ENCODE assay signal across 27 mouse cellular contexts in genomic region chr14:48352825-48353224, GRCm38 (mm10).
"Had no signal": no experiment of that assay in that cellular context is flagged by ENCODE, and none has a peak within 500 bp of the region (broad histone marks: within the 10 kb centered on the region; RNA-seq: fewer than 3 reads in every experiment).

No protein-coding gene starts in this region.

- H3K36me3 ChIP-seq: heart, embryonic 10.5 days; heart, embryonic 13.5 days; heart, embryonic 15.5 days; hindbrain, embryonic 13.5 days; hindbrain, embryonic 15.5 days; kidney, embryonic 15.5 days; limb, embryonic 10.5 days; limb, embryonic 12.5 days; liver, embryonic 13.5 days; liver, embryonic 15.5 days had no signal

- H3K4me2 ChIP-seq: heart, embryonic 13.5 days; heart, embryonic 15.5 days; hindbrain, embryonic 13.5 days; hindbrain, embryonic 15.5 days; kidney, embryonic 15.5 days; limb, embryonic 12.5 days; liver, embryonic 11.5 days; liver, embryonic 13.5 days; liver, embryonic 15.5 days had no signal

- H3K4me3 ChIP-seq: heart, embryonic 10.5 days; heart, embryonic 13.5 days; heart, embryonic 15.5 days; hindbrain, embryonic 13.5 days; hindbrain, embryonic 15.5 days; kidney, embryonic 15.5 days; layer of hippocampus, adult 2 months; left cerebral cortex, adult 2 months; limb, embryonic 10.5 days; limb, embryonic 12.5 days; liver, embryonic 13.5 days; liver, embryonic 15.5 days had no signal

- ATAC-seq: hindbrain, postnatal 0 days; intestine, embryonic 16.5 days had no signal

- H3K9me3 ChIP-seq: heart, embryonic 10.5 days; heart, embryonic 13.5 days; heart, embryonic 15.5 days; hindbrain, embryonic 13.5 days; hindbrain, embryonic 15.5 days; kidney, embryonic 15.5 days; limb, embryonic 10.5 days; limb, embryonic 12.5 days; liver, embryonic 13.5 days; liver, embryonic 15.5 days had no signal

- DNase-seq: gastrocnemius, postnatal 14 days; gastrocnemius, postnatal 36 days; heart, adult 18-20 months; heart, postnatal 14 days; heart, postnatal 36 days; kidney, adult 11 months; kidney, adult 2 months; kidney, adult 9 months; kidney, postnatal 14 days; kidney, postnatal 4 days; liver; liver, embryonic 13.5 days had no signal

- H3K27ac ChIP-seq: heart, embryonic 10.5 days; heart, embryonic 13.5 days; heart, embryonic 15.5 days; hindbrain, embryonic 13.5 days; hindbrain, embryonic 15.5 days; hindbrain, postnatal 0 days; kidney, embryonic 15.5 days; kidney, postnatal 0 days; layer of hippocampus, adult 2 months; left cerebral cortex, adult 2 months; limb, embryonic 10.5 days; limb, embryonic 12.5 days; liver, embryonic 13.5 days; liver, embryonic 15.5 days had no signal

- H3K27me3 ChIP-seq: hindbrain, embryonic 13.5 days; kidney, embryonic 15.5 days; limb, embryonic 12.5 days; liver, embryonic 13.5 days; liver, embryonic 15.5 days had no signal

- H3K4me1 ChIP-seq: heart, embryonic 10.5 days; heart, embryonic 13.5 days; heart, embryonic 15.5 days; liver, embryonic 13.5 days; liver, embryonic 15.5 days had no signal

- H3K9ac ChIP-seq: heart, embryonic 13.5 days; heart, embryonic 15.5 days; hindbrain, embryonic 13.5 days; hindbrain, embryonic 15.5 days; kidney, embryonic 15.5 days; limb, embryonic 12.5 days; liver, embryonic 13.5 days; liver, embryonic 15.5 days had no signal
